Mouse (Mus musculus) kidney, postnatal 36 days (tissue): ENCODE data around the gene Sgca.

Experiments used
- DNase-seq, 2 experiments: peaks; one replicate each; pipeline ENCODE4 v3.0.0; 2021 to 2022; ENCODE audit warnings: mixed read lengths in 2 of 2

Sgca gene

GRCm38 (mm10) chr11:94942282-94943023, 33.7 kb downstream of the Sgca start:
- DNase-seq: peak; percentile 31 to 75

GRCm38 (mm10) chr11:94941776-94942175, 34.4 kb downstream of the Sgca start:
- DNase-seq: no peak

- DNase-seq: no peak
Measured at GRCm38 (mm10) chr11:94941121-94941520, 35.0 kb downstream of the Sgca start.

- DNase-seq: peak; percentile 77 to 93
Measured at GRCm38 (mm10) chr11:94939280-94939679, 36.8 kb downstream of the Sgca start.

- DNase-seq: no peak
Measured at GRCm38 (mm10) chr11:94938296-94938695, 37.8 kb downstream of the Sgca start.

- DNase-seq: no peak
Measured at GRCm38 (mm10) chr11:94937787-94938186, 38.3 kb downstream of the Sgca start.

GRCm38 (mm10) chr11:94937335-94937781, 38.8 kb downstream of the Sgca start:
- no peak for DNase-seq

GRCm38 (mm10) chr11:94936851-94937295, 39.3 kb downstream of the Sgca start:
- peak; percentile 91 to 95 for DNase-seq

- peak; percentile 20 to 58 for DNase-seq
Measured at GRCm38 (mm10) chr11:94936045-94936444, 40.1 kb downstream of the Sgca start, which contains the start of gene Col1a1. TSS of gene Col1a1 (plus strand) at chr11:94936224.

- DNase-seq: no peak
Measured at GRCm38 (mm10) chr11:94934526-94934925, 41.6 kb downstream of the Sgca start.

- DNase-seq: peak in 1 of 2 experiments; percentile 8
Measured at GRCm38 (mm10) chr11:94933584-94933983, 42.5 kb downstream of the Sgca start.

GRCm38 (mm10) chr11:94930151-94930550, 46.0 kb downstream of the Sgca start:
- DNase-seq: no peak

GRCm38 (mm10) chr11:94929599-94929998, 46.5 kb downstream of the Sgca start:
- no peak for DNase-seq

- DNase-seq: peak; percentile 76 to 80
Measured at GRCm38 (mm10) chr11:94928820-94929219, 47.3 kb downstream of the Sgca start.

- DNase-seq: peak; percentile 20 to 27
Measured at GRCm38 (mm10) chr11:94927771-94928291, 48.3 kb downstream of the Sgca start.

GRCm38 (mm10) chr11:94926431-94926830, 49.7 kb downstream of the Sgca start:
- DNase-seq: no peak

GRCm38 (mm10) chr11:94924977-94925376, 51.1 kb downstream of the Sgca start:
- no peak for DNase-seq

- DNase-seq: no peak
Measured at GRCm38 (mm10) chr11:94920996-94921401, 55.1 kb downstream of the Sgca start.

- no peak for DNase-seq
Measured at GRCm38 (mm10) chr11:94917717-94918116, 58.4 kb downstream of the Sgca start.

- no peak for DNase-seq
Measured at GRCm38 (mm10) chr11:94916477-94916876, 59.6 kb downstream of the Sgca start.

- peak in 1 of 2 experiments; percentile 42 for DNase-seq
Measured at GRCm38 (mm10) chr11:94915675-94916403, 60.3 kb downstream of the Sgca start.

GRCm38 (mm10) chr11:94913302-94914090, 62.6 kb downstream of the Sgca start:
- peak in 1 of 2 experiments; percentile 10 for DNase-seq
